Mouse (Mus musculus): ENCODE measurements around the gene Ankrd13d. TPM values are rescaled to one million over a fixed set of nuclear protein-coding genes. Genes with fewer than 3 reads are reported as not detected.

Gene Ankrd13d
- polyA plus RNA-seq, 1 experiment from 2014 or later, result 4.2 TPM

DNA sequence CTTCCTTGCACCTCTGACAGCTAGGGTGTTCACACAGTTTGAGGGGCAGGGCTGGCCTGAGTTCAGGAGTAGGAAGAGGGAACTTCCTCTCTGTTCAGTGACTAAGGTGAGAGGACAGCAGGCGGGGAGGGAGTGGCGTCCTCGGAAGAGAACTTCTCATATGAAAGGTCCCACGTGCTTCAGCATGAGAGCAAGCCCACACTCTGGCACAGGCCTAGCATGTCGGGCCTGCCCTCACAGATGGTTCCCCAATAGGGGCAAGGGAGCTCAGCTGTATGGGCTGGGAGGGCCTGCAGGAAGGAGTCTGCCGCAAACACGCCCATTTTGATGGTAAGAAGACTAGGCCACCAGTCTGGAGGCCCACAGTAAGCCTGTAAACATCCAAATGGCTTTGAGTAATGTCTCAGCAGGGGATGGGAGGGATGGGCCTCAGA, 17.4 kb upstream of the Ankrd13d start:
- no peak overlapping the region for H3K4me2 ChIP-seq
- no peak for ATAC-seq (ENCODE audit: borderline replicate concordance, extremely low read depth, low FRiP score, low TSS enrichment)

DNA sequence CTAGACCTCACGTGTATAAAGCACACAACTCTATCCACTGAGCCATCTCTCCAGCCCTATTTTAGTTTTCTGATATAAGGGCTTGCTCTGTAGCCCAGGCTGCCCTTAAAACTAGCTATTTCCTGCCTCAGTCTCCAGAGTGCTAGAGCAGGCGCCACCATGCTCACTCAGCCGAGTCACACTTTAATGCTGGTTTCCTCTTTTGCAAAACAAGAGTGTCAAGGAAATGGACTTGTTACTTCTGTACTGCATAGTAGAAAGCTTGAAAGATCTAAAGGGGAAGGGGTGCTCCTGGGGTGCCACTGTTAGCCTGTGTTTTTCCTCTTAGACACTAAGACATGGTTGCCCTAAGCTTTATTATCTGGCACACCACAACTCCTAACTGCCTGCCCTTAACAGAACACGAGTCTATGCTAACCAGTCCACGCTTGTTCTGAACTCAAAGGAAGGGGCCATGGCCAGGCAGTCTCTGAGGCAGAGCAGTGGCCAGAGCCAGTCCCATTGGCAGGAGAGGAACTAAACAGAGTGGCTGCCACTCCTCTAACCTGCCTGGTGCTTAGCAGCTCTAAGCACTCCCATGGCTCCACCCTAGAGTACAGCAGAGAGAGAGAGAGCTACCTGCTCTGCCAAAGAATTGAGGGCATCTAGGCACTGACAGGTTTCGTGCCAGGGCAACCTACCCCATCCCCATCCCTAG, 16.8 kb upstream of the Ankrd13d start:
- H3K36me3 ChIP-seq, result no peaks in the 10 kb centered on the region
- no peak for ATAC-seq (ENCODE audit: borderline replicate concordance, extremely low read depth, low FRiP score, low TSS enrichment)
- 72% methylated on average over 6 of the region's 6 CpGs for WGBS
- H3K27me3 ChIP-seq, result no peaks in the 10 kb centered on the region
- H3K4me1 ChIP-seq, result peaks cover 54% of the 10 kb centered on the region
- peak overlapping the region; percentile 41 for H3K27ac ChIP-seq
- no peak overlapping the region for H3K4me3 ChIP-seq
- no peak overlapping the region for H3K4me2 ChIP-seq
- no peaks in the 10 kb centered on the region for H3K9me3 ChIP-seq
- H3K9ac ChIP-seq, result no peak overlapping the region

More for the DNA sequence above, 17.4 kb upstream of the Ankrd13d start:
- Histone ChIP-seq H3K4me3 (no peak overlapping the region), H3K36me3 (no peaks in the 10 kb centered on the region), H3K4me1 (peaks cover 57% of the 10 kb centered on the region), H3K9ac (no peak overlapping the region), H3K27me3 (no peaks in the 10 kb centered on the region), H3K9me3 (no peaks in the 10 kb centered on the region), H3K27ac (peak overlapping the region; percentile 41)
- 54% methylated on average over 7 of the region's 7 CpGs for whole genome bisulfite sequencing

DNA sequence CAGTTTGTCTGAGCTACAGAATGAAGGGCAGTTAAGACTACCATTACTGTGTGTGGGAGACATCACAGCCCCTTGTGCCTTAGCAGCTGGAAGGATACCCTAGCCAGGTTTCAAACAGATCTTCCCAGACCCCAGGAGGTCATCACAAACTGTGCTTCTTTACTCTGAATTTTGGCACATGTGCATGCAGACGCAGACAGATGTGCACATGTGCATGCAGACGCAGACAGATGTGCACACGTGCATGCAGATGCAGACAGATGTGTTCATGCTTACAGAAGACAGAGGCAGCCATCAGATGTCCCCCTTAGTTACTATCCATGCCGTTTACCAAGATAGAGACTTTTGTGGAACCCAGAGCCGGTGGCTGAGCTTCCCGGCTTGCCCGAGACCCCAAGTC, 16.2 kb upstream of the Ankrd13d start:
- H3K4me1 ChIP-seq, result peaks cover 48% of the 10 kb centered on the region

DNA sequence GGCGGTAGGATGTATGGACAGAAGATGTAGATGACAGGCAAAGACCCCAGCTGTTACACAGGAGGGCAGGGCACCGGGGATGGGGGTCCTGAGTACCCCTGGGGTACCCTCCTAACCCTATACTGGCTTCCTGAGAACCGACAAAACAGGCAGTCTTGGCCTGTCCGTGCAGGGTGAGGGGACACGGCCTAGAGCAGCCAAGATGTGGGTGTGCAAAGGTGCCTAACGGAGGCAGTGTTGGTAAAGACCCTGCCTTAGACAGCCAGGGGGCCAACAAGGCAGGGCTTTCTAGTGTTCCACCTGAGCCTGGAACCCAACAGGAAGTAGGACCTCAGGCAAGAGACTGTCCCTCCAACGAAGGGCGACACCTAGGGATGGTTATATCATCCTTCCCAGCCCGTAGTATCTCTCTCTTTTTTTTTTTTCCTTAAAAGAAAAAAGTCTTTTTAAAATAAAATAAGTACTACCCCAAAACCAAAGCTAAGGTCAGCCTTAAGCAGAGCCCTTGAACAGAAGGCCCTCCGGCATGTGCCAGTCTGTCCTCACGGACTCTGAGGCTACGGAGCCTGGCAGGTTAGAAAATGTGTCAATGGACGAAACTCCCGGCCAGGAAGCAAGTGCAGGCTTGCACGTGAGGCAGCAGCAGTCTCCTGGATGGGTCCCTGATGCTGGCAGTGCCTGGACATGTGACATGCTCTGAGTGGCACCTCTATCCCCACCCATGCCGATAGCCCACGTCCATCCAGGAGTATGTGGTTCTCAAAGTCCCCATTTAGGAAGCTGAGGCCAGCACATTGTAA, 15.6 kb upstream of the Ankrd13d start:
- Histone ChIP-seq H3K9me3 (no peaks in the 10 kb centered on the region), H3K27me3 (no peaks in the 10 kb centered on the region), H3K4me1 (peaks cover 42% of the 10 kb centered on the region), H3K27ac (no peak overlapping the region), H3K36me3 (no peaks in the 10 kb centered on the region), H3K4me2 (no peak overlapping the region), H3K4me3 (no peak overlapping the region), H3K9ac (no peak overlapping the region)
- WGBS, result 81% methylated on average over 17 of the region's 17 CpGs
- ATAC-seq (ENCODE audit: borderline replicate concordance, extremely low read depth, low FRiP score, low TSS enrichment), result no peak

More for the DNA sequence above, 16.2 kb upstream of the Ankrd13d start:
- Histone ChIP-seq H3K36me3 (no peaks in the 10 kb centered on the region), H3K27me3 (no peaks in the 10 kb centered on the region), H3K9ac (no peak overlapping the region), H3K27ac (no peak overlapping the region), H3K9me3 (no peaks in the 10 kb centered on the region), H3K4me3 (no peak overlapping the region), H3K4me2 (no peak overlapping the region)
- ATAC-seq (ENCODE audit: borderline replicate concordance, extremely low read depth, low FRiP score, low TSS enrichment), result no peak
- 80% methylated on average over 7 of the region's 7 CpGs for WGBS

DNA sequence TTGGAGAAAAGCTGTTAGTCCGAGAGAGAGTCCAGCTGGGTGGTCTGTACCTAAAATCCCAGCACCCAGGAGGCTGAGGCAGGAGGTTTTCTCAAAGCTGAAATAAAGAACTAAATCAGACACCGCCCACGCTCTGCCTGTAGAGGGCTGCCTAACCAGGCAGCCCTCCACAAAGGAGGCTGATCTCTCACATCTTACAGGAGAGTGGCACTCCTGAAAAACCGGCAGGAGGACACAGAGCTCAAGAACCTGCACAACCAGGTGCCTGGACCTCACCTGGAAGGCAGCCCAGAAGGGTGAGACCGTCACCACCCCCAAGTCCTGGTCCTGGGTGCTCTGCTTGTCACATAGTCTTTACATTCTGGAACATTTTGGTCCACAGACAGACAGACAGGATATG, 14.9 kb upstream of the Ankrd13d start:
- H3K27ac ChIP-seq, result no peak overlapping the region
- no peak overlapping the region for H3K9ac ChIP-seq
- H3K27me3 ChIP-seq, result no peaks in the 10 kb centered on the region
- H3K36me3 ChIP-seq, result peaks cover 2% of the 10 kb centered on the region; the same call in 1 of the 2 replicates
- H3K4me1 ChIP-seq, result peaks cover 35% of the 10 kb centered on the region
- H3K9me3 ChIP-seq, result no peaks in the 10 kb centered on the region
- ATAC-seq (ENCODE audit: borderline replicate concordance, extremely low read depth, low FRiP score, low TSS enrichment), result no peak
- no peak overlapping the region for H3K4me2 ChIP-seq
- H3K4me3 ChIP-seq, result no peak overlapping the region
- WGBS, result 78% methylated on average over 5 of the region's 5 CpGs

DNA sequence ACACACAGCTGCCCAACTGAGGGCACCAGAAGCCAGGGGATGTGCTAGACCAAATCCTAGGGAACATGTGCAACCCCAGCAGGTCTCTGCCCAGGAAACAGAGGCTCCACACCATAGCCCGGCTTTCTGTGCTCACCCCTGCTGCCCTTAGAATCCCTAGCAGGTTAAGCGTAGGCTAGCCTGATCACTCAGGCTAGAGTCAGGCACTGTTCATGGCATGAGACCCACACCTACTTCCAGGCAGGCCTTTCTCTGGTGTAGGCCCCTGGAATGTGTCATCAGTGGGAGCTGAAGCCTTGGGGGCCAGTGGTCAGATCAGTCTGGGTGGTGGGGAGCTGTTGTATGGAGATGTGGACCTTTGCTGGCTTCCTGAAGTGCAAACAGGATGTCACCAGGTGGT, 13.7 kb upstream of the Ankrd13d start:
- H3K9me3 ChIP-seq, result no peaks in the 10 kb centered on the region
- H3K27ac ChIP-seq, result no peak overlapping the region
- no peaks in the 10 kb centered on the region for H3K27me3 ChIP-seq
- no peak for ATAC-seq (ENCODE audit: borderline replicate concordance, extremely low read depth, low FRiP score, low TSS enrichment)
- WGBS, result 79% methylated on average over 2 of the region's 2 CpGs
- no peak overlapping the region for H3K9ac ChIP-seq
- H3K4me3 ChIP-seq, result no peak overlapping the region
- H3K36me3 ChIP-seq, result peaks cover 14% of the 10 kb centered on the region
- H3K4me2 ChIP-seq, result no peak overlapping the region
- H3K4me1 ChIP-seq, result peaks cover 23% of the 10 kb centered on the region

DNA sequence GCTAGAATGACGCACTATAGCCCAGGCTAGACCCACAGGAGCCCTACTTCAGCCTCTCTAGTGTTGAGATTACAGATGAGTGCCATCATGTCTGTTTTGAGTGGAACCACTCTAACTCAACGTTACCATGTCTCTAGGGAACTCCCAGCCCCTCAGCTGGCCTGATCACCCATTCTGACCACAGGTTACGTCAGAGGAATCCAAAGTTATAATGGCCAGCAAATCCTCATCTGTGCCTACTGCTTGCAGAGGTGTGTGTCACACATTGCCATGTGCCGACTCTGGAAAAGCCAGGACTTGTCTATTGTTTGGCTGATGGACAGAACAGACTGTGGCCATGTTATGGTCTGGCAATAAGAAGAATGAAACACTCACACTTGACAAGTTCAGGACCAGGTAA, 12.5 kb upstream of the Ankrd13d start:
- Histone ChIP-seq H3K4me2 (no peak overlapping the region), H3K4me3 (no peak overlapping the region), H3K9me3 (no peaks in the 10 kb centered on the region), H3K27ac (no peak overlapping the region), H3K9ac (no peak overlapping the region), H3K36me3 (peaks cover 26% of the 10 kb centered on the region), H3K4me1 (peaks cover 11% of the 10 kb centered on the region), H3K27me3 (no peaks in the 10 kb centered on the region)
- no peak for ATAC-seq (ENCODE audit: borderline replicate concordance, extremely low read depth, low FRiP score, low TSS enrichment)
- WGBS, result 85% methylated on average over 4 of the region's 4 CpGs

DNA sequence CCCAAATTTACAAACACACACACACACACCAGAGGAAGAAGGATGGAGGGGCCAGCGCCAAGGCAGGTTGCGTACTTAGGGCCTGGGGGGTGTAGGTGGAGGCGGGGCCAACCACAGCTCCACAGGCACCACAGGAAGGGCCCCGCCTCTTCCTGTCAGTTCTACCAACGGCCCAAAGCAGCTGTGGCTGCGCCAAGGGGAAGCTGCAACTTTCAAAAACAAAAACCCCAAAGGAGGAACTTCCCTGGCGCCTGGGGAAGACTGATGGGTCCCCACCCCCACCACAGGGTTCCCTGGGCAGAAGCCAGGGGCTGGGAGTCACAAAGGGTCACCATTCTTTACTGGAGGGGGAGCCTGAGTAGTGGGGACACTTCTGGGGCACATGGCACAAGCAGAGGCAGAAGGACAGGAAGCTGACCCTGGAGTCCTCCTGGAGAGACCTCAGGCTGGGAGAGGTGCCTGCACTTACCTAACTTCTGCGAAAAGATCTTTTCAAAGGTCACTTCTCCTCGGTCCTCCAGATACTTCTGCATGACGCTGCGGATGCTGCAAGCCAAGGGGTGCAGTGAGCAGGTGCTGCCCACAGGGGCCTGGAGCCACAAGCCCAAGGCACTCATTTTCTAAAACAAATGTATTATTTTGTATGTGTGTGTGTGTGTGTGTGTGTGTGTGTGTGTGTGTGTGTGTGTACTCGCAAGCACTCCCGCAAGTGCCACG, 11.6 kb upstream of the Ankrd13d start:
- H3K36me3 ChIP-seq, result peaks cover 35% of the 10 kb centered on the region
- no peak overlapping the region for H3K4me3 ChIP-seq
- 64% methylated on average over 14 of the region's 14 CpGs for WGBS
- H3K9ac ChIP-seq, result no peak overlapping the region
- no peaks in the 10 kb centered on the region for H3K27me3 ChIP-seq
- no peak overlapping the region for H3K4me2 ChIP-seq
- peak overlapping the region; percentile 62 for H3K27ac ChIP-seq
- ATAC-seq (ENCODE audit: borderline replicate concordance, extremely low read depth, low FRiP score, low TSS enrichment), result peak; percentile 25; the same call in 1 of the 2 replicates
- no peaks in the 10 kb centered on the region for H3K9me3 ChIP-seq
- H3K4me1 ChIP-seq, result peaks cover 6% of the 10 kb centered on the region

DNA sequence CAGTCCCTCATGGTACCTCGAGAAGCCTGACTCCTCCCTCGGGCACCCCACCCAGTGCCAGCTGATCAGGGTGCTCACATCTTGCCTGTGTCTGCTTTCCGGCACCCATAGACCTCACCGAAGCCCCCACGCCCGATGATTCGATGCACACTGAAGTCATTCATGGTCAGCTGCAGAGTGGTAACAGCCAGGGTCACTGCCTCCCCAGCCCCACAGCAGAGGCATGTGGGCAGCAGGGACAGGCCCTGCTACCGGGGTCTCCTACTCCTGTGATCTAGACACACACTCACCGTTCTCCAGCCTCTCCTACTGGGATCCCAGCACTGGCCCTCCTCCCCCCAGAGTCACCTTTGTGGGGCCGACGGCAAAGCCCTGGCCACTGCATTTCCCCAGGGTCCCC, 8.2 kb upstream of the Ankrd13d start:
- Histone ChIP-seq H3K27me3 (no peaks in the 10 kb centered on the region), H3K36me3 (peaks cover 65% of the 10 kb centered on the region), H3K4me1 (peaks cover under 1% of the 10 kb centered on the region), H3K9me3 (no peaks in the 10 kb centered on the region), H3K27ac (no peak overlapping the region), H3K9ac (no peak overlapping the region), H3K4me2 (no peak overlapping the region), H3K4me3 (no peak overlapping the region)
- WGBS, result 91% methylated on average over 11 of the region's 11 CpGs
- ATAC-seq (ENCODE audit: borderline replicate concordance, extremely low read depth, low FRiP score, low TSS enrichment), result no peak

DNA sequence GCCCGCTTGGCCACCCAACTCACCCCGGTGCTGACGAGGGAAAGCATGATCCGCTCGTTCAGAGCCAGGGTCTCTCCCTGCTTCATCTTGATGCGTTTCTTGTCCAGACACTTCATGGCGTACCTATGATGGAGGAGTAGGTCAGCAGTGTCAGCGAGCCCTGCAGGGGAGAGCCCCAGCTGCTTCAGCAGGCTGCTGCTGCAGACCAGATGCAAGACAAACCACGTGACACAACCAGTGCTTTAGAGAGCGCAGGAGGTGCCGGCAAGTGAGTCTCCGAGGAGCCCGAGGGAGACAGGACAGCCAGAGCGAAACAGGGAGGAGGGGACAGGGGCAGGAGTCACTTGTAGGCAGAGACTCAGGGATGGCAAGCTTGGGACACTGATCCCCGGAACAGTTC, 7.8 kb upstream of the Ankrd13d start:
- peaks cover 69% of the 10 kb centered on the region for H3K36me3 ChIP-seq
- no peak overlapping the region for H3K9ac ChIP-seq
- H3K4me2 ChIP-seq, result no peak overlapping the region
- no peaks in the 10 kb centered on the region for H3K9me3 ChIP-seq
- no peak overlapping the region for H3K4me3 ChIP-seq
- ATAC-seq (ENCODE audit: borderline replicate concordance, extremely low read depth, low FRiP score, low TSS enrichment), result no peak
- H3K27ac ChIP-seq, result no peak overlapping the region
- H3K4me1 ChIP-seq, result no peaks in the 10 kb centered on the region; the same call in 1 of the 2 replicates
- WGBS, result 74% methylated on average over 15 of the region's 15 CpGs
- no peaks in the 10 kb centered on the region for H3K27me3 ChIP-seq

DNA sequence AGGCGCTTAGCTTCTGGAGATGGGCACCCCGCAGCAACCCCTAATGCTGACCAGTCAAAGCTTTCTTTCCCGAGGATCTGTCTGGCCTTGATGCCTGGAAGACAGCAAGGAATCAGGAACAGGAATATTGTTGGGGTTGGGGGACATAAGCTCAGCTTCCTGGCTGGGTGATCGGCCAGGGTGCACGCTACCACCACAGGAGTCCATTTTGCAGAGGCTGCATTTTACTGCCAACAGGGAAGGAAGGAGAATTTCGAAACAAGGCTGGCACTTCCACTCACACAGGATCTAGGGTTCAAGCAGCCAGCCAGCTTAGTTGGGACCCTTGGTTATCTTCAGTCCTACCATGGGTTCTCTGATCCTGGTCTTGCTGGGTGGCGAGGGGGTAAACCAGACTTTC, 716 bp upstream of the Ankrd13d start:
- Histone ChIP-seq H3K4me3 (peak overlapping the region; percentile 54), H3K4me1 (peaks cover 10% of the 10 kb centered on the region), H3K9me3 (no peaks in the 10 kb centered on the region), H3K36me3 (peaks cover 32% of the 10 kb centered on the region), H3K27ac (peak overlapping the region; percentile 44; the same call in 1 of the 2 replicates), H3K9ac (peak overlapping the region; percentile 10; the same call in 1 of the 2 replicates), H3K4me2 (peak overlapping the region; percentile 88), H3K27me3 (no peaks in the 10 kb centered on the region)
- WGBS, result 42% methylated on average over 7 of the region's 7 CpGs
- no peak; the same call in 1 of the 2 replicates for ATAC-seq (ENCODE audit: borderline replicate concordance, extremely low read depth, low FRiP score, low TSS enrichment)
